Mouse (Mus musculus): ENCODE measurements at regions not wholly inside any gene's neighbourhood (a gene's known extent, or its start where the extent isn't known, plus 50 kb on each side); places are given as distances from the start of the nearest gene placed in this dataset.

- no peaks in the 10 kb centered on the region for H3K27me3 ChIP-seq (replicated peaks; ENCODE audit: control insufficient read depth, insufficient read depth, low read length)
- DNase-seq (ENCODE audit: low spot score), result peak; percentile 67
- H3K4me1 ChIP-seq (ENCODE audit: control insufficient read depth, insufficient read depth, low read length), result no peaks in the 10 kb centered on the region
- peak; percentile 67; the same call in 1 of the 2 replicates for ATAC-seq
- H3K27ac ChIP-seq (ENCODE audit: low read depth, low read length), result no peak overlapping the region
- no peaks in the 10 kb centered on the region for H3K36me3 ChIP-seq (ENCODE audit: control insufficient read depth, insufficient read depth, low read length)
- no peak overlapping the region for H3K9ac ChIP-seq (ENCODE audit: low read length)
- no peak overlapping the region for H3K4me3 ChIP-seq (ENCODE audit: low read depth, low read length)
- H3K9me3 ChIP-seq (replicated peaks; ENCODE audit: control insufficient read depth, low read length), result no peaks in the 10 kb centered on the region
- WGBS, result 41% methylated on average over 2 of the region's 2 CpGs
- H3K4me2 ChIP-seq (ENCODE audit: low read length), result no peak overlapping the region
These were observed 64.3 kb upstream of the Vash1 start for GRCm38 (mm10) chr12:86614156-86614555.

DNA sequence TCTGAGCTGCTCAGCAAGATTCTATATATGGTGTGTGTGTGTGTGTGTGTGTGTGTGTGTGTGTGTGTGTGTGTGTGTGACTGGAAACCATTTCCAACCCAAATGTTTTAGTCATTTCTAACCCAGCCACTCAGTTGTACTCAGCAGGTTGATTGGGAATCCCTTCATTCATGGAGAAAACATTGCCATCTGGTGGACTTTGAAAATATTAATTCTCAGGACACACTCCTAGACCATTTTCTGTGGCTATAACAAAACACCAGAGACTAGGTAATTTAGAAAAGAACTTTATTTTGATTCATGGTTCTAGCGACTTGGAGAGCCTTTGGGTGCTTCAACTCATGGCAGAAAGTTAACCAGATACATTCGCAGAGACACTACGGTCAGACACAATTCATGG is 62.2 kb upstream of the Vash1 start:
- ATAC-seq (no peak), DNase-seq (ENCODE audit: low spot score) (peak; percentile 42)
- H3K27ac ChIP-seq (ENCODE audit: low read depth, low read length), result no peak overlapping the region
- no peaks in the 10 kb centered on the region for H3K4me1 ChIP-seq (ENCODE audit: control insufficient read depth, insufficient read depth, low read length)
- no peaks in the 10 kb centered on the region for H3K27me3 ChIP-seq (replicated peaks; ENCODE audit: control insufficient read depth, insufficient read depth, low read length)
- no peak overlapping the region for H3K9ac ChIP-seq (ENCODE audit: low read length)
- no peak overlapping the region for H3K4me3 ChIP-seq (ENCODE audit: low read depth, low read length)
- 88% methylated on average over 3 of the region's 3 CpGs for WGBS
- H3K36me3 ChIP-seq (ENCODE audit: control insufficient read depth, insufficient read depth, low read length), result no peaks in the 10 kb centered on the region
- H3K4me2 ChIP-seq (ENCODE audit: low read length), result no peak overlapping the region
- no peaks in the 10 kb centered on the region for H3K9me3 ChIP-seq (replicated peaks; ENCODE audit: control insufficient read depth, low read length)

DNA sequence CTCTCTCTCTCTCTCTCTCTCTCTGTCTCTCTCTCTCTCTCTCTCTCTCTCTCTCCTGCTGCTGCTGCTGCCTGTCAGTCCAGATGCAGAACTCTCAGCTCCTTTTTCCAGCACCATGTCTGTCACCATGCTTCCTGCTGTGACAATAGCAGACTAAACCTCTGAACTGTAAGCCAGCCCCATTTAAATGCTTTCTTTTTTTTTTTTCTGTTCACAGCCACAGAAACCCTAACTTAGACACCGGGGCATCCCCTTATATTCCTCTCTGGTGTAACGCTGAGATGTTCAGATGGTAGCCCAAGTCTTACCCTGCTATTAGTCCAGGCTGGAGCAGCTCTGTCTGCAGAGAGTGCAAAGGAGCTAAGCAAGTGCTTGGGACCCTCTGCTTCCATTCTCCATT is 54.3 kb upstream of the Vash1 start:
- Histone ChIP-seq H3K4me1 (ENCODE audit: control insufficient read depth, insufficient read depth, low read length) (no peaks in the 10 kb centered on the region), H3K4me3 (ENCODE audit: low read depth, low read length) (no peak overlapping the region), H3K27ac (ENCODE audit: low read depth, low read length) (no peak overlapping the region), H3K9ac (ENCODE audit: low read length) (no peak overlapping the region), H3K4me2 (ENCODE audit: low read length) (no peak overlapping the region), H3K9me3 (replicated peaks; ENCODE audit: control insufficient read depth, low read length) (no peaks in the 10 kb centered on the region), H3K36me3 (ENCODE audit: control insufficient read depth, insufficient read depth, low read length) (no peaks in the 10 kb centered on the region), H3K27me3 (replicated peaks; ENCODE audit: control insufficient read depth, insufficient read depth, low read length) (no peaks in the 10 kb centered on the region)
- DNase-seq (ENCODE audit: low spot score), result no peak
- no peak for ATAC-seq
- 66% methylated on average over 2 of the region's 2 CpGs for WGBS

DNA sequence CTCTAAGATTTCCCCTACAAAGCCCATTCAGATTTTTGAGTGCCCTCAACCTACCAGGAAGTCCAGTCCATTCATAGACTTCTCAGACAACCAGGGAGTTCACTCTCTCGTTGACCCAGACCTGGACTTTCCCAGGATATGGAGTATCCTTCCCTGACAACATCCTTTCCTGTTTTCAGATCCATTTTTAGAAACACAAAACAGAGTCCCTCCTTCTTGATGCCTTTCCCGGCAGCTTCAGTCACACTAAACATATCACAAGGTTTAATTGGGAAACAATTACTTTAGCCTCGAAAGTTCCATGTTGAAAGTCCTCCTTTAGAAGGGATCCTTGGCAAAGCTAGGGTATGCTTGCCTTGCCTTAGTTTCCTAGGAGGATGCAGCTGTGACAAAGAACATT is 51.8 kb upstream of the Vash1 start:
- H3K9ac ChIP-seq (ENCODE audit: low read length), result no peak overlapping the region
- H3K27ac ChIP-seq (ENCODE audit: low read depth, low read length), result no peak overlapping the region
- ATAC-seq (no peak), DNase-seq (ENCODE audit: low spot score) (no peak)
- no peaks in the 10 kb centered on the region for H3K9me3 ChIP-seq (replicated peaks; ENCODE audit: control insufficient read depth, low read length)
- H3K4me3 ChIP-seq (ENCODE audit: low read depth, low read length), result no peak overlapping the region
- no peaks in the 10 kb centered on the region for H3K4me1 ChIP-seq (ENCODE audit: control insufficient read depth, insufficient read depth, low read length)
- no peaks in the 10 kb centered on the region for H3K36me3 ChIP-seq (ENCODE audit: control insufficient read depth, insufficient read depth, low read length)
- 71% methylated on average over 3 of the region's 3 CpGs for WGBS
- H3K27me3 ChIP-seq (replicated peaks; ENCODE audit: control insufficient read depth, insufficient read depth, low read length), result no peaks in the 10 kb centered on the region
- no peak overlapping the region for H3K4me2 ChIP-seq (ENCODE audit: low read length)

DNA sequence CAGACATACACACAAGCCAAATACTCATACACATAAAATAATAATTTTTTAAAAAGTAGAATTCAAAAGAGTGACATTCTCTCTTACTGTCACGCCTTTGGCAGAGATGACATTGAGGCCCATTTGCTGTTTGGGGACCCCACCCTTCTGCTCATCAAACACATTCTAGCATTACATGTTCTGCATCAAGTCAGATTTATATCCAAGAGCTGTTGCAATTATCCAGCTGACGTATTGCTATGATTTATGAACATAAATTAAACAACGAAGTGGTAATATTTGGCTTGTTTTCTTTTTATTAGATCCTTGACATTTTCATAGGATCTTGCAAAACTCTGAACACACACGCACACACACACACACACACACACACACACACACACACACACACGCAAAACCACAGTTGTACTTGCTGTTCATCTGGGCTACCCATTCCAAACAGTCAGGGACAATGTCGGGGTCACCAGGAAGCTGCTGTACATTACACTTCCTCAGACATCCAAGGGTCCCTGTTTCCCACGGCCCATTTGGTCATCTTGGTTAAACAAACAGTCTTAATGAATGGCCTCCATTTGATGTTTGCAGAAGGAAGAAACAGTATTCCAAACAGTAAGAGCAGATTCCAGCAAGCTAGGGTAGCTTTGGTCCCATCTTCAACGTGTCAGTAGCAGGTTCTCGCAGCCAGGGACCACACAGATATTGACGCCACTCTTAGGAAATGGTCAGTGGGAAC is 50.3 kb upstream of the Vash1 start:
- ATAC-seq (no peak), DNase-seq (ENCODE audit: low spot score) (no peak)
- Histone ChIP-seq H3K27me3 (replicated peaks; ENCODE audit: control insufficient read depth, insufficient read depth, low read length) (no peaks in the 10 kb centered on the region), H3K4me1 (ENCODE audit: control insufficient read depth, insufficient read depth, low read length) (no peaks in the 10 kb centered on the region), H3K36me3 (ENCODE audit: control insufficient read depth, insufficient read depth, low read length) (no peaks in the 10 kb centered on the region), H3K4me2 (ENCODE audit: low read length) (no peak overlapping the region), H3K9ac (ENCODE audit: low read length) (no peak overlapping the region), H3K9me3 (replicated peaks; ENCODE audit: control insufficient read depth, low read length) (no peaks in the 10 kb centered on the region), H3K27ac (ENCODE audit: low read depth, low read length) (no peak overlapping the region), H3K4me3 (ENCODE audit: low read depth, low read length) (no peak overlapping the region)
- 89% methylated on average over 10 of the region's 10 CpGs for WGBS

Measured in forebrain, embryonic 14.5 days (tissue).